Mouse (Mus musculus) lung, postnatal 0 days (tissue): ENCODE data around the gene Mylk4. TPM values are rescaled to one million over a fixed set of nuclear protein-coding genes. Genes with fewer than 3 reads are reported as not detected.

ENCODE experiments used
- ATAC-seq: fragments of 200-750 bp; cut with Nextera tagmentation; 2 replicates; pipeline ENCODE4 v1.8.0; 2017; ENCODE audit warnings: moderate library complexity
- DNase-seq: peaks from one replicate; pipeline ENCODE4 v3.0.0-alpha.2; 2016; ENCODE audit warnings: low spot score
- H3K27ac ChIP-seq: fragments of 300-500 bp; sonication (generic); 2 replicates; pipeline ENCODE4 v1.5.1; 2014; ENCODE audit warnings: antibody characterized with exemption, mild to moderate bottlenecking, low read length, mixed read lengths
- H3K27me3 ChIP-seq: fragments of 300-500 bp; sonication (generic); replicated peaks from 2 replicates; pipeline ENCODE4 v1.6.1; 2014; ENCODE audit warnings: low read length, mixed read lengths; ENCODE audit not compliant: insufficient read depth
- H3K36me3 ChIP-seq: fragments of 300-500 bp; sonication (generic); 2 replicates; pipeline ENCODE4 v1.6.1; 2014; ENCODE audit warnings: low read length, mixed read lengths; ENCODE audit not compliant: insufficient read depth
- H3K4me1 ChIP-seq: fragments of 300-500 bp; sonication (generic); 2 replicates; pipeline ENCODE4 v1.6.1; 2014; ENCODE audit warnings: antibody characterized with exemption, low read depth, low read length, mixed read lengths; ENCODE audit not compliant: insufficient read depth
- H3K4me2 ChIP-seq: fragments of 300-500 bp; sonication (generic); replicated peaks from 2 replicates; pipeline ENCODE4 v1.6.1; 2014; ENCODE audit warnings: low read depth, mild to moderate bottlenecking, low read length, moderate library complexity, mixed read lengths
- H3K4me3 ChIP-seq: fragments of 300-500 bp; sonication (generic); 2 replicates; pipeline ENCODE4 v1.5.1; 2014; ENCODE audit warnings: low read depth, low read length
- H3K9ac ChIP-seq: fragments of 300-500 bp; sonication (generic); replicated peaks from 2 replicates; pipeline ENCODE4 v1.6.1; 2014; ENCODE audit warnings: low read depth, mild to moderate bottlenecking
- H3K9me3 ChIP-seq: fragments of 300-500 bp; sonication (generic); 2 replicates; pipeline ENCODE4 v1.6.1; 2016; ENCODE audit warnings: low read length, mixed read lengths
- CTCF ChIP-seq: IDR thresholded peaks from 2 replicates; pipeline ENCODE4 v1.5.1; 2016; ENCODE audit warnings: antibody characterized with exemption, mild to moderate bottlenecking
- EP300 ChIP-seq: IDR thresholded peaks from 2 replicates; pipeline ENCODE4 v1.6.1; 2016; ENCODE audit warnings: antibody characterized with exemption, mild to moderate bottlenecking, control low read depth
- WGBS: fragments of 180-500 bp; shearing (Covaris S2); extraction: QIAGEN DNeasy Blood & Tissue Kit; methylation state at CpG from one replicate; pipeline ENCODE4 v1.1.7; 2014; 5-methylcytosine and 5-hydroxymethylcytosine counted together
- polyA plus RNA-seq: library from polyadenylated mRNA; unstranded; fragments of >200 nt; fragmentation: Nextera tagmentation; extraction: Ambion mirVana; gene quantifications from 2 replicates; pipeline ENCODE4 v1.2.1, GENCODE M21; 2015

Mylk4 gene
- polyA plus RNA-seq, 1 experiment from 2014 or later, result not detected

GRCm38 (mm10) chr13:32819241-32819640 lies 35.5 kb upstream of the Mylk4 start:
- WGBS, result 93% methylated on average over 3 of the region's 3 CpGs
- Histone ChIP-seq H3K9me3 (no peaks in the 10 kb centered on the region), H3K4me1 (no peaks in the 10 kb centered on the region), H3K27ac (no peak overlapping the region), H3K4me3 (no peak overlapping the region), H3K4me2 (no peak overlapping the region), H3K9ac (no peak overlapping the region), H3K27me3 (no peaks in the 10 kb centered on the region), H3K36me3 (peaks cover 24% of the 10 kb centered on the region; the same call in 1 of the 2 replicates)
- DNase-seq (no peak), ATAC-seq (no peak)
- TF ChIP-seq CTCF (no peak), EP300 (no peak)

- no peak overlapping the region for H3K4me2 ChIP-seq
- H3K9me3 ChIP-seq, result no peaks in the 10 kb centered on the region
- DNase-seq (no peak), ATAC-seq (no peak)
- H3K27me3 ChIP-seq, result no peaks in the 10 kb centered on the region
- TF ChIP-seq CTCF, result no peak
- TF ChIP-seq EP300, result no peak
- peaks cover 13% of the 10 kb centered on the region; the same call in 1 of the 2 replicates for H3K36me3 ChIP-seq
- H3K4me3 ChIP-seq, result no peak overlapping the region
- H3K9ac ChIP-seq, result no peak overlapping the region
- 0 out of 2 replicates have a peak, but pooled peaks cover 4% of the 10 kb centered on the region for H3K4me1 ChIP-seq
- 86% methylated on average over 3 of the region's 3 CpGs for WGBS
- H3K27ac ChIP-seq, result no peak overlapping the region
Measured at GRCm38 (mm10) chr13:32807624-32808023, 23.9 kb upstream of the Mylk4 start.

GRCm38 (mm10) chr13:32806820-32807219 lies 23.1 kb upstream of the Mylk4 start:
- no peak for ATAC-seq
- no peak for DNase-seq
- Histone ChIP-seq H3K4me2 (no peak overlapping the region), H3K4me1 (0 out of 2 replicates have a peak, but pooled peaks cover 4% of the 10 kb centered on the region), H3K9ac (no peak overlapping the region), H3K27ac (no peak overlapping the region), H3K4me3 (no peak overlapping the region), H3K36me3 (peaks cover 13% of the 10 kb centered on the region; the same call in 1 of the 2 replicates), H3K27me3 (no peaks in the 10 kb centered on the region), H3K9me3 (no peaks in the 10 kb centered on the region)
- WGBS, result 86% methylated on average over 7 of the region's 7 CpGs
- TF ChIP-seq EP300 (no peak), CTCF (no peak)

- ATAC-seq (no peak), DNase-seq (no peak)
- Histone ChIP-seq H3K4me1 (0 out of 2 replicates have a peak, but pooled peaks cover 4% of the 10 kb centered on the region), H3K9ac (no peak overlapping the region), H3K4me2 (peak overlapping the region; percentile 94; the same call in 1 of the 2 replicates), H3K4me3 (no peak overlapping the region), H3K36me3 (peaks cover 13% of the 10 kb centered on the region; the same call in 1 of the 2 replicates), H3K9me3 (no peaks in the 10 kb centered on the region), H3K27ac (no peak overlapping the region), H3K27me3 (no peaks in the 10 kb centered on the region)
- no peak for TF ChIP-seq CTCF
- no peak for TF ChIP-seq EP300
- WGBS, result 76% methylated on average over 4 of the region's 4 CpGs
Measured at GRCm38 (mm10) chr13:32803701-32804345, 20.1 kb upstream of the Mylk4 start.

GRCm38 (mm10) chr13:32802259-32803081 lies 18.7 kb upstream of the Mylk4 start, which contains the start of gene D930007J09Rik:
Gene D930007J09Rik (minus strand): TSS chr13:32802849.
- ATAC-seq, result peak; percentile 37
- Histone ChIP-seq H3K27me3 (no peaks in the 10 kb centered on the region), H3K9ac (peak within 1 kb of the TSS; percentile 69), H3K36me3 (peaks cover 9% of the 10 kb centered on the region; the same call in 1 of the 2 replicates), H3K27ac (peak within 1 kb of the TSS; percentile 73), H3K9me3 (no peaks in the 10 kb centered on the region), H3K4me3 (peak within 1 kb of the TSS; percentile 82), H3K4me1 (0 out of 2 replicates have a peak, but pooled peaks cover 4% of the 10 kb centered on the region), H3K4me2 (peak within 1 kb of the TSS; percentile 94)
- no peak for TF ChIP-seq EP300
- TF ChIP-seq CTCF, result no peak
- under 1% methylated on average over 87 of the region's 95 CpGs for WGBS
- DNase-seq, result peak; percentile 52

GRCm38 (mm10) chr13:32801693-32802221 lies 18.0 kb upstream of the Mylk4 start, which contains the start of gene Wrnip1:
Gene Wrnip1 (plus strand): TSS chr13:32802038.
- TF ChIP-seq EP300 (no peak), CTCF (peak; percentile 73)
- ATAC-seq, result peak; percentile 97
- WGBS, result under 1% methylated on average over 50 of the region's 51 CpGs

More at GRCm38 (mm10) chr13:32801693-32802221, 18.0 kb upstream of the Mylk4 start, which contains the start of gene Wrnip1:
- H3K27ac ChIP-seq, result peak within 1 kb of the TSS; percentile 73
- no peaks in the 10 kb centered on the region for H3K9me3 ChIP-seq
- 0 out of 2 replicates have a peak, but pooled peaks cover 4% of the 10 kb centered on the region for H3K4me1 ChIP-seq
- H3K27me3 ChIP-seq, result no peaks in the 10 kb centered on the region
- peaks cover 7% of the 10 kb centered on the region; the same call in 1 of the 2 replicates for H3K36me3 ChIP-seq
- DNase-seq, result peak; percentile 100
- peak within 1 kb of the TSS; percentile 69 for H3K9ac ChIP-seq
- peak within 1 kb of the TSS; percentile 82 for H3K4me3 ChIP-seq
- peak within 1 kb of the TSS; percentile 94 for H3K4me2 ChIP-seq
